Mouse (Mus musculus): ENCODE data around the gene Tbc1d4. TPM values are rescaled to one million over a fixed set of nuclear protein-coding genes. Genes with fewer than 3 reads are reported as not detected.

Tbc1d4 gene
- polyA plus RNA-seq, 1 experiment = 9.2 TPM

DNA sequence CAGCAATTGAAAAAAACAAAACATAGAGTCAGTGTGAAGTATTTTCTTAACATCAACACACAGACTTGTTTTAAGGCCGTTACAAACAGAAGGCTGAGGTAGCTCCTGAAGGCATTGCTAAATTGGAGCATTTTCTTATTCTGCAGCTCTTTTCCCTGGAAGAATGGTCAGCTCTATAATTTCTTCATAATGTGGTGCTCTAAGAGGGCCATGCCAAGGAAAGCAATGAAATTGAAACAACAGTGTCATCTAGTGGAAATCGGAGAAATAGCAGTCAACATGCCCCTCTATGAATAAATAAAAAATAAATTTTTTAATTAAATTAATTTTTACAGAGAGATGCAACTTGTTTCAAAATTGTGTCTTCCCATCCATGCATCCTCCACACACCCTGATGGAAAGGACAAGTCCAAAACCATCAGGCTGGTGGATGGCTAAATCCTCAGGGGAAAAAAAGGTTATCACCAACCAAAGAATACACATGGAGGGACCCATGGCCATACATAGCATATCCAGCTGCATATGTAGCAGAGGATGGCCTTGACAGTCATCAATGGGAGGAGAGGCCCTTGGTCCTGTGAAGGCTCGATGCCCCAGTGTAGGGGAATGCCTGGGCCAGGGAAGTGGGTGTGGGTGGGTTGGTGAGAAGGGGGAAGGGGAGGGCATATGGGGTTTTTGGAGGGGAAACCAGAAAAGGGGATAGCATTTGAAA lies 180.0 kb downstream of the Tbc1d4 start:
- no peak for DNase-seq (ENCODE audit: low spot score)

DNA sequence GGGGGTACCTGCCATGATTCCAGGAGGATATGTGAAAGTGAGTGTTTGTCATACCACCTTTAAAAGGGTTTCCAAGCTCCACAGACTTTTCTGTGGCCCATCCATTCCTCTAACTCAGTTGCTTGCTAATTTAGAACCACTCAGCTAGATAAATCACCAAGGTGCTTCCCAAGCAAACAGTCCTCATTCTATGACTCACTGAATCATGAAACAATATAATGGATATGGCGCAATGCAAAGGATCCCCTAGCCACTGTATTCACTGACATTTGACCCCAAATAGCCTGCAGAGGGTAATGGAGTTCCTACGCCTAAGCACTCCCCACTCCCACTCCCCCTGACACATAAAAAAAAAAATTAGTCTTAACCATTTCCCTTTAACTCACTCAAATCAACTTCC lies 191.3 kb downstream of the Tbc1d4 start:
- no peak for DNase-seq (ENCODE audit: low spot score)

Other genes with a start within 250 kb of the Tbc1d4 start
- gene Commd6, start 31.5 kb upstream of the Tbc1d4 start, polyA plus RNA-seq (2012; rRNA removed) = 48.4 and 65.1 TPM in 2 replicates
- 37.3 and 51.5 TPM in 2 replicates for gene Uchl3, start 44.8 kb upstream of the Tbc1d4 start, polyA plus RNA-seq (2012; rRNA removed)
- 3.9 and 5.1 TPM in 2 replicates for gene Gm9922, start 120.6 kb upstream of the Tbc1d4 start, polyA plus RNA-seq (2012; rRNA removed)
- gene Lmo7, start 120.8 kb upstream of the Tbc1d4 start, polyA plus RNA-seq (2012; rRNA removed) = 27.9 and 30.2 TPM in 2 replicates

Measured in urinary bladder, adult 2 months (tissue).